Mouse (Mus musculus) lung, embryonic 15.5 days (tissue): ENCODE results near the gene Atp6v0e. TPM values are rescaled to one million over a fixed set of nuclear protein-coding genes. Genes with fewer than 3 reads are reported as not detected.

Source experiments
- polyA plus RNA-seq: library from polyadenylated mRNA; unstranded; fragments of >200 nt; fragmentation: Nextera tagmentation; extraction: Ambion mirVana; gene quantifications from 2 replicates; pipeline ENCODE4 v1.2.1, GENCODE M21; 2015

Gene Atp6v0e
- polyA plus RNA-seq, 1 experiment from 2014 or later, result 164 TPM

Other genes with a start within 250 kb of the Atp6v0e start
- gene Neurl1b, start 248.4 kb upstream of the Atp6v0e start, polyA plus RNA-seq, result 1.8 and 2.0 TPM in 2 replicates
- gene Ergic1, start 101.7 kb upstream of the Atp6v0e start, polyA plus RNA-seq, result 97.3 and 102 TPM in 2 replicates
- 23.1 and 25.9 TPM in 2 replicates for gene Dusp1, start 101.1 kb upstream of the Atp6v0e start, polyA plus RNA-seq
- gene Crebrf, start 52.4 kb downstream of the Atp6v0e start, polyA plus RNA-seq, result 6.6 and 7.3 TPM in 2 replicates
- 49.7 and 51.4 TPM in 2 replicates for gene Bnip1, start 117.8 kb downstream of the Atp6v0e start, polyA plus RNA-seq
- 2.4 and 4.6 TPM in 2 replicates for gene Nkx2-5, start 181.8 kb downstream of the Atp6v0e start, polyA plus RNA-seq